Mouse (Mus musculus): ENCODE measurements around the gene Gm10272. TPM values are rescaled to one million over a fixed set of nuclear protein-coding genes. Genes with fewer than 3 reads are reported as not detected.

Gm10272 gene
- polyA plus RNA-seq, 1 experiment from 2014 or later, result not detected

GRCm38 (mm10) chr10:77671519-77671918 is 34.9 kb upstream of the Gm10272 start:
- Histone ChIP-seq H3K4me1 (replicated peaks; ENCODE audit: control insufficient read depth, insufficient read depth) (no peaks in the 10 kb centered on the region), H3K9me3 (ENCODE audit: control insufficient read depth, low read length) (no peaks in the 10 kb centered on the region), H3K27me3 (ENCODE audit: control insufficient read depth, insufficient read depth, low read length) (no peaks in the 10 kb centered on the region), H3K4me2 (replicated peaks; ENCODE audit: low read depth) (no peak overlapping the region), H3K36me3 (ENCODE audit: control insufficient read depth, insufficient read depth, low read length) (no peaks in the 10 kb centered on the region), H3K4me3 (ENCODE audit: low read depth, low read length) (no peak overlapping the region), H3K27ac (replicated peaks) (no peak overlapping the region), H3K9ac (ENCODE audit: low read length) (no peak overlapping the region)
- DNase-seq (ENCODE audit: low spot score) (no peak), ATAC-seq (ENCODE audit: low FRiP score, low TSS enrichment) (no peak)
- 38% methylated on average over 4 of the region's 4 CpGs for WGBS
- no peak for TF ChIP-seq EP300 (optimal IDR thresholded peaks at IDR 0.05)
- TF ChIP-seq CTCF (IDR thresholded peaks at IDR 0.05; ENCODE audit: low read depth), result no peak

DNA sequence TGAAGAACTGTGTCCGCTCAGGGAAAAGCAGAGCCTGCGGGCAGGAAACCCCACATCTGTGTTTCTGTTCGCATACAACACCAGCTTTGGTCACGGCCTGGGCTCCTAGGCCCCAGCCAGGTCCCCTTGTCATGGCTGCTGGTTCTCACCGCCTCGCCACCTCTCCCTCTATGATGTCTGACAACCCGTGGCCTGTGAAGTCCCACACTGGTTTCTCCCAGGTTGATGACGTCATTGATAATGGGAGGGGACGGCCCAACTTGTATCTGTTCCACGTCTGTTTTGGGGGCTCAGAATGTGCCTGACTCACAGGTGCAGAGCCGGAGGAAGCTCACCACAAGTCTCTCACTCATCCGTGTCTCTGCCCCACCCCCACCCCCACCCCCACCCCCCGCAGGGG is 32.7 kb upstream of the Gm10272 start:
- 59% methylated on average over 13 of the region's 13 CpGs for WGBS
- no peak overlapping the region for H3K9ac ChIP-seq (ENCODE audit: low read length)
- no peak overlapping the region for H3K4me3 ChIP-seq (ENCODE audit: low read depth, low read length)
- H3K27me3 ChIP-seq (ENCODE audit: control insufficient read depth, insufficient read depth, low read length), result no peaks in the 10 kb centered on the region; the same call in 1 of the 2 replicates
- no peak overlapping the region for H3K4me2 ChIP-seq (replicated peaks; ENCODE audit: low read depth)
- ATAC-seq (ENCODE audit: low FRiP score, low TSS enrichment) (no peak), DNase-seq (ENCODE audit: low spot score) (no peak)
- no peak overlapping the region for H3K27ac ChIP-seq (replicated peaks)
- TF ChIP-seq EP300 (optimal IDR thresholded peaks at IDR 0.05), result no peak
- TF ChIP-seq CTCF (IDR thresholded peaks at IDR 0.05; ENCODE audit: low read depth), result no peak
- H3K4me1 ChIP-seq (replicated peaks; ENCODE audit: control insufficient read depth, insufficient read depth), result no peaks in the 10 kb centered on the region
- no peaks in the 10 kb centered on the region for H3K9me3 ChIP-seq (ENCODE audit: control insufficient read depth, low read length)
- H3K36me3 ChIP-seq (ENCODE audit: control insufficient read depth, insufficient read depth, low read length), result no peaks in the 10 kb centered on the region

GRCm38 (mm10) chr10:77677562-77677961 is 28.9 kb upstream of the Gm10272 start:
- Histone ChIP-seq H3K4me1 (replicated peaks; ENCODE audit: control insufficient read depth, insufficient read depth) (no peaks in the 10 kb centered on the region), H3K9ac (ENCODE audit: low read length) (0 out of 2 replicates have a peak overlapping the region, but pooled peaks have one; percentile 13), H3K4me2 (replicated peaks; ENCODE audit: low read depth) (peak overlapping the region; percentile 46), H3K4me3 (ENCODE audit: low read depth, low read length) (peak overlapping the region; percentile 14), H3K36me3 (ENCODE audit: control insufficient read depth, insufficient read depth, low read length) (no peaks in the 10 kb centered on the region), H3K27me3 (ENCODE audit: control insufficient read depth, insufficient read depth, low read length) (no peaks in the 10 kb centered on the region; the same call in 1 of the 2 replicates), H3K27ac (replicated peaks) (no peak overlapping the region), H3K9me3 (ENCODE audit: control insufficient read depth, low read length) (no peaks in the 10 kb centered on the region)
- WGBS, result under 1% methylated on average over 35 of the region's 35 CpGs
- TF ChIP-seq CTCF (IDR thresholded peaks at IDR 0.05; ENCODE audit: low read depth) (no peak), EP300 (optimal IDR thresholded peaks at IDR 0.05) (no peak)
- DNase-seq (ENCODE audit: low spot score) (peak; percentile 27), ATAC-seq (ENCODE audit: low FRiP score, low TSS enrichment) (no peak)

GRCm38 (mm10) chr10:77682994-77683393 is 23.4 kb upstream of the Gm10272 start:
- Histone ChIP-seq H3K9me3 (ENCODE audit: control insufficient read depth, low read length) (no peaks in the 10 kb centered on the region), H3K36me3 (ENCODE audit: control insufficient read depth, insufficient read depth, low read length) (no peaks in the 10 kb centered on the region), H3K4me2 (replicated peaks; ENCODE audit: low read depth) (no peak overlapping the region), H3K4me3 (ENCODE audit: low read depth, low read length) (no peak overlapping the region), H3K27me3 (ENCODE audit: control insufficient read depth, insufficient read depth, low read length) (no peaks in the 10 kb centered on the region; the same call in 1 of the 2 replicates), H3K9ac (ENCODE audit: low read length) (no peak overlapping the region), H3K4me1 (replicated peaks; ENCODE audit: control insufficient read depth, insufficient read depth) (no peaks in the 10 kb centered on the region), H3K27ac (replicated peaks) (no peak overlapping the region)
- 70% methylated on average over 7 of the region's 7 CpGs for WGBS
- ATAC-seq (ENCODE audit: low FRiP score, low TSS enrichment) (no peak), DNase-seq (ENCODE audit: low spot score) (no peak)
- TF ChIP-seq EP300 (optimal IDR thresholded peaks at IDR 0.05), result no peak
- TF ChIP-seq CTCF (IDR thresholded peaks at IDR 0.05; ENCODE audit: low read depth), result no peak

GRCm38 (mm10) chr10:77684181-77684580 is 22.2 kb upstream of the Gm10272 start:
- H3K4me2 ChIP-seq (replicated peaks; ENCODE audit: low read depth), result no peak overlapping the region
- no peak for ATAC-seq (ENCODE audit: low FRiP score, low TSS enrichment)
- no peaks in the 10 kb centered on the region for H3K36me3 ChIP-seq (ENCODE audit: control insufficient read depth, insufficient read depth, low read length)
- no peaks in the 10 kb centered on the region for H3K27me3 ChIP-seq (ENCODE audit: control insufficient read depth, insufficient read depth, low read length)
- no peak overlapping the region for H3K4me3 ChIP-seq (ENCODE audit: low read depth, low read length)
- 38% methylated on average over 8 of the region's 8 CpGs for WGBS
- H3K9ac ChIP-seq (ENCODE audit: low read length), result no peak overlapping the region
- no peak for DNase-seq (ENCODE audit: low spot score)
- no peaks in the 10 kb centered on the region for H3K9me3 ChIP-seq (ENCODE audit: control insufficient read depth, low read length)
- no peak overlapping the region for H3K27ac ChIP-seq (replicated peaks)
- no peaks in the 10 kb centered on the region for H3K4me1 ChIP-seq (replicated peaks; ENCODE audit: control insufficient read depth, insufficient read depth)
- TF ChIP-seq EP300 (optimal IDR thresholded peaks at IDR 0.05) (no peak), CTCF (IDR thresholded peaks at IDR 0.05; ENCODE audit: low read depth) (no peak)

DNA sequence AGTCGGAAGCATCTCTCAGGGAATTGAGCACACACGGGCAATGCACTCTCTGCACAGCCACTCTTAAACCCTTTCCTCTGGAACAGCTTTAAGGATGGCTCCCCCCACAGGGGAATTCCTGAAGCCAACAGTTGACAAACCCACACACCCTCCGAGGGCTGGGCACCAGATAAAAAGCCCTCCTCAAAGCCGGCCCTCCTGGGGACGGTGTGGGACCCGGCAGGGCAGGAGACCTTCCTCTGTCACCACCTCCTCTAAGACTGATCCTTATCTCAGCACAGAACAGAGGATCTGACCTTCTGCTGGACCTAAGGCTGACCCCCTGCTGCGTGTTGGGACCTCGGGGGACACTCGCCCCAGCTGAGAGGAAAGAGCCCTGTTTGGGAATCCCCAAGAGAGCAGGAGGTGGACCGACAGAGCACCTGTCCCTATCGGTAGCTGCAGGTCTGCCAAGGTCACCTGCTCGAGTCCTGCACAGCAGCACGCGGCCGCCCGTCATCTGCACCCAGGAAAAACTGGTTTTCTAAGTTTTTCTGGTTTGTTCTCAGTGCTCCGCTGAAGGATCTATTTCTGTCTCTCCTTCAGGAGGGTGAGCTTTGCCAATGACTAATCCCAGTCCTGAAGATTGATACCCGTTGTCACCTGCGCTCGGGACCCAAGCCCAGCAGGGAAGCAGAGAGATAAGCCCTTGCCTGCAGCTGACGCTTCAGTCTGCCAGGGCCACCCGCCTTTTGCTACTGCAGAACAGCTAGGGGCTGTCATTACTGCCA is 20.3 kb upstream of the Gm10272 start, which contains the start of gene Tspear:
Gene Tspear (plus strand): TSS at position 675 of the 770 bp plus-strand sequence.
- Histone ChIP-seq H3K4me1 (replicated peaks; ENCODE audit: control insufficient read depth, insufficient read depth) (no peaks in the 10 kb centered on the region), H3K9me3 (ENCODE audit: control insufficient read depth, low read length) (no peaks in the 10 kb centered on the region), H3K36me3 (ENCODE audit: control insufficient read depth, insufficient read depth, low read length) (no peaks in the 10 kb centered on the region), H3K27ac (replicated peaks) (peak within 1 kb of the TSS; percentile 45; the same call in 1 of the 2 replicates), H3K9ac (ENCODE audit: low read length) (no peak within 1 kb of the TSS), H3K27me3 (ENCODE audit: control insufficient read depth, insufficient read depth, low read length) (no peaks in the 10 kb centered on the region), H3K4me2 (replicated peaks; ENCODE audit: low read depth) (peak within 1 kb of the TSS; percentile 27; the same call in 1 of the 2 replicates), H3K4me3 (ENCODE audit: low read depth, low read length) (no peak within 1 kb of the TSS)
- ATAC-seq (ENCODE audit: low FRiP score, low TSS enrichment) (peak; percentile 50; the same call in 1 of the 2 replicates), DNase-seq (ENCODE audit: low spot score) (peak; percentile 47)
- TF ChIP-seq EP300 (optimal IDR thresholded peaks at IDR 0.05) (peak; percentile 39), CTCF (IDR thresholded peaks at IDR 0.05; ENCODE audit: low read depth) (no peak)
- 6% methylated on average over 22 of the region's 22 CpGs for WGBS

Data from stomach, postnatal 0 days (tissue).